Mouse (Mus musculus): ENCODE results near the gene Opa3. TPM values are rescaled to one million over a fixed set of nuclear protein-coding genes. Genes with fewer than 3 reads are reported as not detected.

The Opa3 gene
- polyA plus RNA-seq, 1 experiment = 15.7 TPM

GRCm38 (mm10) chr7:19257390-19258022 lies 29.4 kb downstream of the Opa3 start:
- TF ChIP-seq GATA1 (IDR thresholded peaks at IDR 0.05; ENCODE audit: low read length) = no peak

GRCm38 (mm10) chr7:19258336-19258735 lies 30.2 kb downstream of the Opa3 start:
- TF ChIP-seq GATA1 (IDR thresholded peaks at IDR 0.05; ENCODE audit: low read length) = no peak

GRCm38 (mm10) chr7:19265147-19265546 lies 37.0 kb downstream of the Opa3 start:
- TF ChIP-seq GATA1 (IDR thresholded peaks at IDR 0.05; ENCODE audit: low read length) = no peak

DNA sequence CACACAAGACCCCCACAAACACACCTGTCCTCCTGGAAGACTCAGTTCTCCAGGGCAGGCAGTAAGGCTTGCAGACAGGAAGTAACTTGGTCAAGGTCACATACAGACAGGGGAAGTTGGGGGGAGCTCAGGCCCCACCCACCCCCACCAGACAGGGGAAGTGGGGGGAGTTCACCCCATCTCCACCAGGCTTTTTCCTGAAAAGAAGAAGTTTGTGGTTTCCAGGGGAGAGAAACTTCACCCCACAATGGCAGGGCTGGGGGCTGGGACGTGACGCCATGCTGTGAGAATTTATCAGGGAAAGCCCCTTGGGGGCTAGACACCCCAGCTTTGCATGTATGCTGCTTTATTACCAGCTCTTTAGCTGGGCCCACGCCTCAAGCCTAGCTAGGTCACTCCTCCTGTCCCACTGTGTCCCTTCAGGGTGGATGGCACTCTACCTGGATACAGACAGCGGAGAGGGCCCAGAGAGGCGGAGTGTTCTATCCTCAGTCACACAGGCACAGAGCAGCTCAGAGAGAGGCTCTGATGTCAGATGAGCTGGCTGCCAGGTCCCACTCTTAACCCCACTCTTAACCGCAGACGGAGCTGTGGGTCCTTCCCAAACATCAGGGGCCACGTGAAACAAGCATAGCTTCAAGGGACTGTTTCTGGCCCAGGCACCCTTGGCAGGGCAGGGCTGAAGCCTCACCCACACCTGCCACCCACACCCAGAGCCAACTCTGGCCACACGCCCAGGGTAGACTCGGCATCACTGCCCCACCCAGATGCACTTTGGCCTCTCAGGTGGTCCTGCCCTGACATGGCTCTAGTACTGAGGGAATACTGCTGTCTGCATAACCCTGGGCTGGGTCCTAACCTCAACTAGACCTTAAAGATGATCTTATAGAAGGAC lies 38.0 kb downstream of the Opa3 start:
- no peak for TF ChIP-seq GATA1 (IDR thresholded peaks at IDR 0.05; ENCODE audit: low read length)

GRCm38 (mm10) chr7:19267051-19267450 lies 38.9 kb downstream of the Opa3 start:
- no peak for TF ChIP-seq GATA1 (IDR thresholded peaks at IDR 0.05; ENCODE audit: low read length)

DNA sequence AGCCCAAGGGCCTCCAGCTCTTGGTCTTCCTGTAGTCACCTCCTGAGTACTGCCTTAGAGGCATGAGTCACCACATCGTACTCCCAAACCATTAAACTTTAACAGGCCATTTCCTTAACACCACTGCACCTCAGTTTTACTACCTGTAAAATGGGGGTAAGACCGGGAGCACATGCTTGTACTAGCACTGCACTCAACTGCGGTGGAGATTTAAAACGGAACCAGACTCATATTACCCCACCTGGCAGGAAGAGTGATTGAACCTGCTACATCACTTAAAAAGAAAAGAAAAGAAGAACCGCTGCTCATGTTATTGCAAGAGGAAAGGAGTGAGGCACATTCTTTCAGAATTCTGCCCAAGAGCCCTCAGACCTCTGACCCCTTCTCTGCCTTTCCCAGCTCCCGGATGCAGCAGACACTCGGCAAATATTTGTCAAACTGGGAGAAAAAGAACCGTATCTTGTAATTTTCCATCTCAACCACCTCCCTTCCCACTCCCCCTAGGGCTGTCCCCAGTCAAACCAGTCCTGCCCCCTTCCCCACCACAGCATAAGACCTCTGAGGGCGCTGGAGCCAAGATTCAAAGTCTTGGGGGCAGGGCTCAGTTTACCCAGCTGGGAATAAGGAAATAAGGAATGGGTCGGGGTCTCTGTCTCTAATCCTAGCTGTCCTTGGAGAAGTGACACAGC lies 41.0 kb downstream of the Opa3 start:
- TF ChIP-seq GATA1 (IDR thresholded peaks at IDR 0.05; ENCODE audit: low read length) = no peak

DNA sequence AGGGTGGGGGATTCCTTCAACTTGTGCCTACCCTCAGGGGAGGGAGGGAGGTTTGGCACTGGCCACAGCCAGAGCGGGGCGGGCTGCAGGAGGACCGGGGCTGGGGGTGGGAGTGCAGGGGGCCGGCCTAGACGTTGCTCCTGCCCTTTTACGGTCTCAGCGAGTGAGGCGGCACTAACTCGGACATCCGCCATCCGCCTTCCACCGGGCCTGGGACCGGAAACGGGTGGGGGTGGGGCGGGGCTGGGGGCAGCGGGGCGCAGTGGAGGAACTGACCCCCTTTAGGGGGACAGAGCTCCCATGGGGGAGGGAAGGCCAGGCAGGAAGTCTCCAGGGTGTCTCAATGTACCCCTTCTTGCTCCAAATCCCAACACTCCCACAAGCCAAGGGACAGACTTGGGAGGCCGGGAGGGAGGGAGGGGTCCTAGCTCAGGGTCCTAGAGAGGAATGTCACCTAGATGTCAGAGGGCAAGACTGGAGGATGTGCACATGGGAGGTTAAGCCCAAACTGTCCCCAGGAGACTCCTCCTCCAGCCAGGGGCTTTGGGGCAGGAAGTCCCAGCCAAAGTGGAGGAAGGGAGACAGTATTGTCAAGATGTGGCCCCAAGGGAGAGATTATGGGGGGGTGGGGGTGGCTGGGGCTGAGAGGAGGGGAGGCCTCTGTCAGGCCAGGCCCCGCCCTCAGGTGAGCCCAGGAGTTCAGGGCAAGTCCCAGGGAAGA lies 41.7 kb downstream of the Opa3 start:
- no peak for TF ChIP-seq GATA1 (IDR thresholded peaks at IDR 0.05; ENCODE audit: low read length)

- TF ChIP-seq GATA1 (IDR thresholded peaks at IDR 0.05; ENCODE audit: low read length) = no peak
These were observed 42.5 kb downstream of the Opa3 start for GRCm38 (mm10) chr7:19270509-19271237.

DNA sequence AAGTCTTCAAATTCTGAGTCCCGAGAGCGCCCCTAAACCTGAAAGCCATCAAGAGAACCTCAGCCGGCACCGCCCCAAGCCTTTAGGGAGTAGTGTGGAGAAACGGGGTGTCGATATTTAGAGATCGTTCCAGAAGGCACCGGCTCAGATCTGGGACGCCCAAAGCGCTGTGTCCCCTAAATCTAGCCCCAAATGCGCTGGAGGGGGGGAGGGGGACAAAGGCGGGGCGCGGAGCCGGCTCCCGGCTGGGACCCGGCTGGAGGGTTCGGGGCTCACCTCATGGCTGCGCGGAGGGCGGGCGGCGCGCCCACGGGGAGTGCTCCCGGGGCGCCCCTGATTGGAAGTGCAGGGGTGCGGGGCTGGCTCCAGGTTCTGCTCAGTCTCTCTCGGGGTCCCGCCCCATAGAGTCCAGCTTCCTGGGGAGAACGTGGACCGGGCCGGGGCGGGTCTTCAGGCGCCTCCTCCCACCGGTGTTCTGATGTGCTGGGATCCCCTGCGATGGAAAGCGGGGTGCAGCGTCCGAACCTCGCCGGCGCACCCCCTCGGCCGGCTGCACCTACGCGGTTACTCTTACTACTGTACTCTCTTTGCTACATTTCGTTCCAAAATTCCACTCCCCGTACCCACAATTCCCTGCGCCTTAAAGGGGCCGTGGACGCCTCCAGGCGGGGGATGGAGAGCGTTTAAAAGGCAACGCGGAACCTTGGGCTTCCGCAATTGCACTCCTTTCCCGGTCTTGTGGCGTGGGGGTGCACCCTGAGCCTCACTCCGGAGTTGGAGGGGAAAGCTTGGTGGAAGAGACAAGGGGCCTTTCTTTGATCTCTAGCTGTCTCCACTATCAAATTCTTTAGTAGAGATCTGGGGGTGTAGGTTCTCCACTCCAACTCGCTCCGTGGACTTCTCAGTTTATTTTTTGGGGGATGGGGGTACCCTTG lies 43.4 kb downstream of the Opa3 start, which contains the start of gene Vasp:
Vasp (minus strand) TSS at position 580 of the 935 bp plus-strand sequence.
- TF ChIP-seq GATA1 (IDR thresholded peaks at IDR 0.05; ENCODE audit: low read length) = no peak

DNA sequence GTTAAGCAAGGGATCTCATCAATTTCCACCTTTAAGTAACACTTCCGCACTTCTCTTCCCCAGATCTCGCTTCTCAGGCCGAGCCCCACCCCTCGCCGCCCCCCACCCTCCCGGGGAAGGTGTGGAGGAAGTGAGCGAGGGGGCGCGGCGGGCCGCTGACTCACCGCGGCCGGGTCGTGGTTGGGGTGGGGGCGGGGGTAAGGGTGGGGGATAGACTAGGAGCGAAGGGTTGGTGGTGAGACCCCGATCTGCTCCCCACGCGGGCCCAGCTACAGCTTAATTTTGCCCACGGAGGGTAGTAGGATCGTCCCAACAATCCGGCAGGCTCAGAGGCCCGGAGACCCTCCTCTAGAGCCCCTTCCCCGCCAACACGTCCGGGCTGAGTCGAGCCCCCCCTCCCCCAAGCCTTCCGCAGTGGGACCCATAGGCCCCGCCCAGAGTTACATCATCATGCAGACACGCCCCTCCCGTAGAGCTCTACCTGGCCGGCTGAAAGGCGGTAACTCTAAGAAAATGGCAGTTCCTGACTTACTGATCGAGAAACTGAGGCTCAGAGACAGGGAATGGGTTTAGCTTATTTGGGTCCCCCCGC lies 44.1 kb downstream of the Opa3 start:
- TF ChIP-seq GATA1 (IDR thresholded peaks at IDR 0.05; ENCODE audit: low read length) = no peak

GRCm38 (mm10) chr7:19276253-19276652 lies 48.1 kb downstream of the Opa3 start:
- TF ChIP-seq GATA1 (IDR thresholded peaks at IDR 0.05; ENCODE audit: low read length) = no peak

GRCm38 (mm10) chr7:19279052-19279451 lies 50.9 kb downstream of the Opa3 start:
- no peak for TF ChIP-seq GATA1 (IDR thresholded peaks at IDR 0.05; ENCODE audit: low read length)

DNA sequence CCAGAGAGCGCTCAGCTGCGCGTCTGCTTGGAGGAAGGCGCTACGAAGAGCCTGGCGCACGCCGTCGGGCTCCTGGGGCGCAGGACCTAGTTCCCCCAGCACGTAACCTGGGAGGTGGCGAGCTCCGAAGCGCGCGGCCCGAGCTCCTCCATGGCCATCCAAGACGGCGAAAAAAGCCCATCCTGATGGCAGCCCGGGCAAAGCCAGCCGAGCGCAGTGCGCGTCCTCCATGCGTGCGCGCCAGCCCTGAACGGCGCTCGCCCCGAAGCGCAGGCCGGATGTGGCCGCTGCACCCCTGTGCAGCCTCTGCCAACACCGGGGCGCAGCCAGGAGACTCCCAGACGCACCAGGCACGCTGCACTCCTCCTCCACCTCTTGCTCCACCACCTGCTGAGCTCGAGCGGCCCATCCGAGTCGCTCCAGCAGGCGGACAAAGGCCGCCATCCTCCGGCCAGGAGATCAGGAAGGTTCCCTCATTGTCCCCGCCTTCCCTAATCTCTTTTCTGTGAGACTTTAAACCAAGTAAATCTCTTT lies 51.5 kb downstream of the Opa3 start, which contains the start of gene Ppm1n:
Ppm1n (minus strand) TSS at position 484 of the 534 bp plus-strand sequence.
- no peak for TF ChIP-seq GATA1 (IDR thresholded peaks at IDR 0.05; ENCODE audit: low read length)
